Mouse (Mus musculus): ENCODE measurements around the gene Pomgnt2.

DNA sequence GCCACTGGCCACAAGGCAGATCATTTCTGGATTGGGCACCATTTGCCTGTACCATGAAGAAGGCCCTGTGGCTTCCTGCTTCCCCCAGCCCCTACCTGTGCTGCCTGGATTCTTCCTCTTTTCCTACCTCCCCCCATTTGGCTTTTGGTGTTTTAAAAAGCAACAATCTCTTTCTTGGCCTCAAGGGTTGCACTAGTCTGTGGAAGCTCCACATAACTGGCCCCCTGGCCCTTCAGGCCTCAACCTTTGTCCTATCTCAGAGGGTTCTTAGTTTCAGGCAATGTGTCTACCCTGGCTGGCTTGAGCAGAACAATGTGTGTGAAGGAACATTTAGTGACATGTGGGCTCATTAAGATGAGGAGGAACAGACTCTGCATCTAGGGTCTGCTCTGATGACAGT, at the start of gene Pomgnt2:
- no peak for TF ChIP-seq POLR2A (IDR thresholded peaks at IDR 0.05; ENCODE audit: low read depth, low read length)
- no peak for TF ChIP-seq CTCF (conservative IDR thresholded peaks at IDR 0.05; ENCODE audit: insufficient read depth, insufficient read length, low read depth, low read length)

Data from kidney, adult 2 months (tissue).